8 mouse cellular contexts compared by ENCODE assay signal in genomic region chrX:162643789-162644092, GRCm38 (mm10). TPM values are rescaled to one million over a fixed set of nuclear protein-coding genes. Genes with fewer than 3 reads are reported as not detected.
DNase-seq lines count a peak whose midpoint lies in the region; ATAC-seq and TF ChIP-seq lines count a peak whose summit lies in the region.

No protein-coding gene starts in this region.

- H3K4me2 ChIP-seq in heart, embryonic 13.5 days: peak overlapping the region; percentile 90
- peak overlapping the region; percentile 74 for H3K4me2 ChIP-seq in hindbrain, embryonic 11.5 days (replicated peaks; ENCODE audit: low read depth, low read length)

- peaks cover 25% of the 10 kb centered on the region for H3K27me3 ChIP-seq in heart, embryonic 13.5 days (replicated peaks)
- H3K27me3 ChIP-seq in G1E (ENCODE audit: insufficient read depth, low read length): no peaks in the 10 kb centered on the region
- H3K27me3 ChIP-seq in hindbrain, embryonic 11.5 days (ENCODE audit: control insufficient read depth, insufficient read depth, low read length): peaks cover 6% of the 10 kb centered on the region
- peaks cover 89% of the 10 kb centered on the region for H3K27me3 ChIP-seq in midbrain, embryonic 10.5 days (ENCODE audit: low read depth, poor library complexity, severe bottlenecking)

- H3K9ac ChIP-seq in heart, embryonic 13.5 days: 0 out of 2 replicates have a peak overlapping the region, but pooled peaks have one; percentile 79
- H3K9ac ChIP-seq in hindbrain, embryonic 11.5 days (ENCODE audit: low read depth, low read length): no peak overlapping the region

- no peak for ATAC-seq in heart, embryonic 13.5 days (ENCODE audit: extremely low read depth, insufficient number of reproducible peaks, low FRiP score, low TSS enrichment)
- ATAC-seq in G1E (ENCODE audit: extremely low read depth, insufficient number of reproducible peaks, low FRiP score, poor library complexity, severe bottlenecking): no peak
- no peak for ATAC-seq in hindbrain, embryonic 11.5 days (ENCODE audit: low FRiP score)
- no peak for ATAC-seq in granulocyte monocyte progenitor cell, adult 5-6 weeks (replicated peaks; ENCODE audit: poor library complexity, severe bottlenecking)

- H3K4me3 ChIP-seq in heart, embryonic 13.5 days: peak overlapping the region; percentile 64
- peak overlapping the region; percentile 77 for H3K4me3 ChIP-seq in G1E (ENCODE audit: low read depth, low read length)
- H3K4me3 ChIP-seq in hindbrain, embryonic 11.5 days (ENCODE audit: low read depth, low read length): peak overlapping the region; percentile 53
- H3K4me3 ChIP-seq in midbrain, embryonic 10.5 days: peak overlapping the region; percentile 62

- WGBS in heart, embryonic 13.5 days: 19% methylated on average over 4 of the region's 4 CpGs
- 4% methylated on average over 4 of the region's 4 CpGs for WGBS in hindbrain, embryonic 11.5 days
- 27% methylated on average over 4 of the region's 4 CpGs for WGBS in midbrain, embryonic 10.5 days

- TF ChIP-seq CTCF in G1E (IDR thresholded peaks at IDR 0.05; ENCODE audit: low read depth, low read length): no peak

- no peak for DNase-seq in heart, adult 9 months (ENCODE audit: low spot score in 2 of 2)
- DNase-seq in G1E (ENCODE audit: low spot score): no peak
- DNase-seq in hindbrain, embryonic 11.5 days (ENCODE audit: low spot score): no peak
- no peak for DNase-seq in midbrain, embryonic 10.5 days (ENCODE audit: low spot score)
- no peak for DNase-seq in thymus, postnatal 36 days
- DNase-seq in layer of hippocampus, adult 9-10 months (ENCODE audit: low spot score): no peak

- no peaks in the 10 kb centered on the region for H3K4me1 ChIP-seq in heart, embryonic 13.5 days
- peaks cover 28% of the 10 kb centered on the region for H3K4me1 ChIP-seq in G1E (ENCODE audit: insufficient read depth, low read depth, low read length)
- H3K4me1 ChIP-seq in hindbrain, embryonic 11.5 days (replicated peaks; ENCODE audit: control insufficient read depth, insufficient read depth, low read length): no peaks in the 10 kb centered on the region
- H3K4me1 ChIP-seq in midbrain, embryonic 10.5 days: no peaks in the 10 kb centered on the region

- H3K27ac ChIP-seq in heart, embryonic 13.5 days (replicated peaks): no peak overlapping the region
- H3K27ac ChIP-seq in hindbrain, embryonic 11.5 days (ENCODE audit: low read depth, low read length): no peak overlapping the region
- no peak overlapping the region for H3K27ac ChIP-seq in midbrain, embryonic 10.5 days (replicated peaks)

- no peaks in the 10 kb centered on the region for H3K36me3 ChIP-seq in heart, embryonic 13.5 days
- H3K36me3 ChIP-seq in G1E (replicated peaks): no peaks in the 10 kb centered on the region
- no peaks in the 10 kb centered on the region for H3K36me3 ChIP-seq in hindbrain, embryonic 11.5 days (ENCODE audit: control insufficient read depth, insufficient read depth, low read length)
- no peaks in the 10 kb centered on the region for H3K36me3 ChIP-seq in midbrain, embryonic 10.5 days

- no peaks in the 10 kb centered on the region for H3K9me3 ChIP-seq in heart, embryonic 13.5 days
- no peaks in the 10 kb centered on the region for H3K9me3 ChIP-seq in G1E (replicated peaks)
- H3K9me3 ChIP-seq in hindbrain, embryonic 11.5 days (ENCODE audit: control insufficient read depth, low read length): no peaks in the 10 kb centered on the region
- H3K9me3 ChIP-seq in midbrain, embryonic 10.5 days (replicated peaks): no peaks in the 10 kb centered on the region

RNA-seq across cellular contexts. Expression of gene Reps2, which starts 0.3 kb away (rescaled TPM):
- 0.13 and 0.25 TPM in 2 replicates for polyA plus RNA-seq in heart, embryonic 13.5 days (2015; fragmentation: Nextera tagmentation; extraction: Ambion mirVana)
- 18.3 and 19.5 TPM in 2 replicates for total RNA-seq in G1E (2014; fragmentation: Nextera tagmentation)
- 11.3 and 11.8 TPM in 2 replicates for total RNA-seq in G1E (2017)
- polyA plus RNA-seq in G1E (2012): 0.40 TPM in 2 replicates
- 0.82 and 1.1 TPM in 2 replicates for polyA plus RNA-seq in hindbrain, embryonic 11.5 days (2014; fragmentation: Nextera tagmentation; extraction: Ambion mirVana)
- polyA plus RNA-seq in midbrain, embryonic 10.5 days (2016; fragmentation: Nextera tagmentation; extraction: Ambion mirVana): 0.29 and 0.31 TPM in 2 replicates
- not detected in 2 replicates for total RNA-seq in granulocyte monocyte progenitor cell, adult 5-6 weeks (2014; fragmentation: Nextera tagmentation)
- total RNA-seq in granulocyte monocyte progenitor cell, adult 5-6 weeks (2017): 0.09 and 0.15 TPM in 2 replicates
